Mouse (Mus musculus): ENCODE results near the gene Hcfc2. TPM values are rescaled to one million over a fixed set of nuclear protein-coding genes. Genes with fewer than 3 reads are reported as not detected.

Gene Hcfc2
- polyA plus RNA-seq, 1 experiment from 2014 or later: 37.9 TPM

DNA sequence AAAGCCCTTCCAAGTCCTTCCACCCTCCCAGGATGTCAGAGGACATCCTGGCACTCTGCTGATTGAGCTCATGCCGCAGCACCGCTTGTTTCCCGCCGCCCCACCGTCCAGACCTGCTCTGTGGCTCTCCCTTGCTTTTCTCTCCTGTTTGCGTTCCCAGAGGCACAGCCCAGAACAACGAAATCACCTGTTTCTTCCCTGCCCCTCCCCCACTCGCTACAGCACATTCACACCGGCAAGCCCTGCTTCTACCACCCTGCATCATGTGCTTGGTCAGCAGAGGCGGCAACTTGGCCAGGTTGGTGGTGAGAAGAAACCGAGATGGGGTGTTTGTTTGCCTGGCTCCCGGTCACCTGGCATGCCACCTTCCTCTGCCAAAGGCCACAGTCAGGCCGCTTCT is 81.9 kb downstream of the Hcfc2 start:
- H3K9me3 ChIP-seq (ENCODE audit: control insufficient read depth, low read length): no peaks in the 10 kb centered on the region
- H3K4me2 ChIP-seq (replicated peaks): no peak overlapping the region
- H3K27me3 ChIP-seq (ENCODE audit: control insufficient read depth, insufficient read depth, low read length): no peaks in the 10 kb centered on the region
- H3K27ac ChIP-seq: no peak overlapping the region
- 0 out of 2 replicates have a peak, but pooled peaks cover 3% of the 10 kb centered on the region for H3K4me1 ChIP-seq (replicated peaks; ENCODE audit: control insufficient read depth, insufficient read depth, low read length)
- no peaks in the 10 kb centered on the region for H3K36me3 ChIP-seq (replicated peaks; ENCODE audit: control insufficient read depth, insufficient read depth)
- WGBS: 38% methylated on average over 13 of the region's 13 CpGs
- no peak for DNase-seq (ENCODE audit: low spot score)
- ATAC-seq (ENCODE audit: low FRiP score): no peak
- H3K9ac ChIP-seq: no peak overlapping the region
- no peak overlapping the region for H3K4me3 ChIP-seq (replicated peaks; ENCODE audit: low read length)

- Histone ChIP-seq H3K27me3 (ENCODE audit: control insufficient read depth, insufficient read depth, low read length) (no peaks in the 10 kb centered on the region), H3K9me3 (ENCODE audit: control insufficient read depth, low read length) (no peaks in the 10 kb centered on the region), H3K4me2 (replicated peaks) (no peak overlapping the region), H3K9ac (no peak overlapping the region), H3K27ac (no peak overlapping the region), H3K36me3 (replicated peaks; ENCODE audit: control insufficient read depth, insufficient read depth) (no peaks in the 10 kb centered on the region), H3K4me3 (replicated peaks; ENCODE audit: low read length) (no peak overlapping the region), H3K4me1 (replicated peaks; ENCODE audit: control insufficient read depth, insufficient read depth, low read length) (0 out of 2 replicates have a peak, but pooled peaks cover 3% of the 10 kb centered on the region)
- 78% methylated on average over 8 of the region's 8 CpGs for WGBS
- DNase-seq (ENCODE audit: low spot score): no peak
- ATAC-seq (ENCODE audit: low FRiP score): no peak
Observed at GRCm38 (mm10) chr10:82778791-82779549, 83.0 kb downstream of the Hcfc2 start.

DNA sequence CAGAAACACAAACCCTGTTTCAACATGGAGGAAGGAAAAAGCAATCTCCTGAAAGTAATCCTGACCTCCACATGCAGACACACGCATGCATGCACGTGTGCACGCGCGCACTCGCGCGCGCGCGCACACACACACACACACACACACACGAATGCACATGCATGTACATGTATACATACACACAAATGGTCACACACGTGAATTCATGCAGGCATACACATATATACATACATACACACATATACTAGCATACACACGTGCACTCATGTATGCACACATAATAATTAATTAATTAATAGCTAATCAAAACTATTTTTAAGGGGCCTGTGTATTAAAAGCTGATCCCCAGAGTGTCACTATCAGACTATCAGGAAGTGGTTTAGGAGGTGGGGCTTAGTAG is 83.9 kb downstream of the Hcfc2 start:
- no peaks in the 10 kb centered on the region for H3K27me3 ChIP-seq (ENCODE audit: control insufficient read depth, insufficient read depth, low read length)
- H3K4me2 ChIP-seq (replicated peaks): no peak overlapping the region
- H3K27ac ChIP-seq: no peak overlapping the region
- H3K9ac ChIP-seq: no peak overlapping the region
- no peaks in the 10 kb centered on the region for H3K36me3 ChIP-seq (replicated peaks; ENCODE audit: control insufficient read depth, insufficient read depth)
- DNase-seq (ENCODE audit: low spot score): no peak
- 0 out of 2 replicates have a peak, but pooled peaks cover 3% of the 10 kb centered on the region for H3K4me1 ChIP-seq (replicated peaks; ENCODE audit: control insufficient read depth, insufficient read depth, low read length)
- no peak overlapping the region for H3K4me3 ChIP-seq (replicated peaks; ENCODE audit: low read length)
- H3K9me3 ChIP-seq (ENCODE audit: control insufficient read depth, low read length): no peaks in the 10 kb centered on the region
- ATAC-seq (ENCODE audit: low FRiP score): no peak
- 99% methylated on average over 14 of the region's 14 CpGs for WGBS

DNA sequence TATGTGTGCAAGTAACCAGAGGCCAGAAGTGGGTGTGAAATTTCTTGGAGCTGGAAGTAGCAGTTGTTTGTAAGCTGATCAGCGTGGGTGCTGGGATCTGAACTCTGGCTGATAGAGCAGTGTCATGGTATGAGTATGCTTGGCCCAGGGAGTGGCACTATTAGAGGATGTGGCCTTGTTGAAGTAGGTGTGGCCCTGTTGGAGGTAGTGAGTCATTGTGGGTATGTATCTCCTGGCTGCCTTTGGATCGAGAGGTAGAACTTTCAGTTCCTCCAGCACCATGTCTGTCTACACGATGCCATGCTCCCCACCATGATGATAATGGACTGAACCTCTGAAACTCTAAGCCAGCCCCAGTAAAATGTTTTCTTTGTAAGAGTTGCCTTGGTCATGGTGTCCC is 84.4 kb downstream of the Hcfc2 start:
- H3K27me3 ChIP-seq (ENCODE audit: control insufficient read depth, insufficient read depth, low read length): no peaks in the 10 kb centered on the region
- H3K4me1 ChIP-seq (replicated peaks; ENCODE audit: control insufficient read depth, insufficient read depth, low read length): 0 out of 2 replicates have a peak, but pooled peaks cover 3% of the 10 kb centered on the region
- ATAC-seq (ENCODE audit: low FRiP score): no peak
- no peak overlapping the region for H3K4me2 ChIP-seq (replicated peaks)
- H3K36me3 ChIP-seq (replicated peaks; ENCODE audit: control insufficient read depth, insufficient read depth): no peaks in the 10 kb centered on the region
- H3K4me3 ChIP-seq (replicated peaks; ENCODE audit: low read length): no peak overlapping the region
- 95% methylated on average over 3 of the region's 3 CpGs for WGBS
- H3K9ac ChIP-seq: no peak overlapping the region
- H3K9me3 ChIP-seq (ENCODE audit: control insufficient read depth, low read length): no peaks in the 10 kb centered on the region
- no peak overlapping the region for H3K27ac ChIP-seq
- no peak for DNase-seq (ENCODE audit: low spot score)

- H3K9ac ChIP-seq: no peak overlapping the region
- no peaks in the 10 kb centered on the region for H3K36me3 ChIP-seq (replicated peaks; ENCODE audit: control insufficient read depth, insufficient read depth)
- ATAC-seq (ENCODE audit: low FRiP score) (no peak), DNase-seq (ENCODE audit: low spot score) (no peak)
- H3K27me3 ChIP-seq (ENCODE audit: control insufficient read depth, insufficient read depth, low read length): no peaks in the 10 kb centered on the region
- H3K9me3 ChIP-seq (ENCODE audit: control insufficient read depth, low read length): no peaks in the 10 kb centered on the region
- H3K4me2 ChIP-seq (replicated peaks): no peak overlapping the region
- no peak overlapping the region for H3K4me3 ChIP-seq (replicated peaks; ENCODE audit: low read length)
- no peak overlapping the region for H3K27ac ChIP-seq
- 0 out of 2 replicates have a peak, but pooled peaks cover 3% of the 10 kb centered on the region for H3K4me1 ChIP-seq (replicated peaks; ENCODE audit: control insufficient read depth, insufficient read depth, low read length)
Observed at GRCm38 (mm10) chr10:82780816-82781215, 84.9 kb downstream of the Hcfc2 start.

- Histone ChIP-seq H3K9me3 (ENCODE audit: control insufficient read depth, low read length) (no peaks in the 10 kb centered on the region), H3K9ac (no peak overlapping the region), H3K36me3 (replicated peaks; ENCODE audit: control insufficient read depth, insufficient read depth) (no peaks in the 10 kb centered on the region), H3K4me1 (replicated peaks; ENCODE audit: control insufficient read depth, insufficient read depth, low read length) (0 out of 2 replicates have a peak, but pooled peaks cover 3% of the 10 kb centered on the region), H3K27me3 (ENCODE audit: control insufficient read depth, insufficient read depth, low read length) (no peaks in the 10 kb centered on the region), H3K4me2 (replicated peaks) (no peak overlapping the region), H3K4me3 (replicated peaks; ENCODE audit: low read length) (no peak overlapping the region), H3K27ac (no peak overlapping the region)
- ATAC-seq (ENCODE audit: low FRiP score): no peak
- DNase-seq (ENCODE audit: low spot score): no peak
- 43% methylated on average over 2 of the region's 2 CpGs for WGBS
Observed at GRCm38 (mm10) chr10:82782472-82782871, 86.5 kb downstream of the Hcfc2 start.

- no peaks in the 10 kb centered on the region for H3K36me3 ChIP-seq (replicated peaks; ENCODE audit: control insufficient read depth, insufficient read depth)
- H3K27me3 ChIP-seq (ENCODE audit: control insufficient read depth, insufficient read depth, low read length): no peaks in the 10 kb centered on the region
- H3K27ac ChIP-seq: no peak overlapping the region
- no peaks in the 10 kb centered on the region for H3K9me3 ChIP-seq (ENCODE audit: control insufficient read depth, low read length)
- no peak overlapping the region for H3K4me3 ChIP-seq (replicated peaks; ENCODE audit: low read length)
- no peaks in the 10 kb centered on the region for H3K4me1 ChIP-seq (replicated peaks; ENCODE audit: control insufficient read depth, insufficient read depth, low read length)
- H3K4me2 ChIP-seq (replicated peaks): no peak overlapping the region
- ATAC-seq (ENCODE audit: low FRiP score) (no peak), DNase-seq (ENCODE audit: low spot score) (no peak)
- no peak overlapping the region for H3K9ac ChIP-seq
Observed at GRCm38 (mm10) chr10:82789181-82789580, 93.2 kb downstream of the Hcfc2 start.

GRCm38 (mm10) chr10:82790504-82790903 is 94.5 kb downstream of the Hcfc2 start:
- Histone ChIP-seq H3K4me2 (replicated peaks) (no peak overlapping the region), H3K4me1 (replicated peaks; ENCODE audit: control insufficient read depth, insufficient read depth, low read length) (no peaks in the 10 kb centered on the region), H3K27me3 (ENCODE audit: control insufficient read depth, insufficient read depth, low read length) (no peaks in the 10 kb centered on the region), H3K27ac (no peak overlapping the region), H3K9ac (no peak overlapping the region), H3K36me3 (replicated peaks; ENCODE audit: control insufficient read depth, insufficient read depth) (no peaks in the 10 kb centered on the region), H3K9me3 (ENCODE audit: control insufficient read depth, low read length) (no peaks in the 10 kb centered on the region), H3K4me3 (replicated peaks; ENCODE audit: low read length) (no peak overlapping the region)
- ATAC-seq (ENCODE audit: low FRiP score) (no peak), DNase-seq (ENCODE audit: low spot score) (no peak)
- 88% methylated on average over 5 of the region's 5 CpGs for WGBS

- DNase-seq (ENCODE audit: low spot score) (no peak), ATAC-seq (ENCODE audit: low FRiP score) (no peak)
- Histone ChIP-seq H3K27ac (no peak overlapping the region), H3K4me3 (replicated peaks; ENCODE audit: low read length) (no peak overlapping the region), H3K9ac (no peak overlapping the region), H3K27me3 (ENCODE audit: control insufficient read depth, insufficient read depth, low read length) (no peaks in the 10 kb centered on the region), H3K4me2 (replicated peaks) (no peak overlapping the region), H3K4me1 (replicated peaks; ENCODE audit: control insufficient read depth, insufficient read depth, low read length) (no peaks in the 10 kb centered on the region), H3K9me3 (ENCODE audit: control insufficient read depth, low read length) (no peaks in the 10 kb centered on the region), H3K36me3 (replicated peaks; ENCODE audit: control insufficient read depth, insufficient read depth) (no peaks in the 10 kb centered on the region)
- WGBS: 95% methylated on average over 3 of the region's 3 CpGs
Observed at GRCm38 (mm10) chr10:82791713-82792112, 95.8 kb downstream of the Hcfc2 start.

Data from hindbrain, embryonic 14.5 days (tissue).